In the genomic region with DNA sequence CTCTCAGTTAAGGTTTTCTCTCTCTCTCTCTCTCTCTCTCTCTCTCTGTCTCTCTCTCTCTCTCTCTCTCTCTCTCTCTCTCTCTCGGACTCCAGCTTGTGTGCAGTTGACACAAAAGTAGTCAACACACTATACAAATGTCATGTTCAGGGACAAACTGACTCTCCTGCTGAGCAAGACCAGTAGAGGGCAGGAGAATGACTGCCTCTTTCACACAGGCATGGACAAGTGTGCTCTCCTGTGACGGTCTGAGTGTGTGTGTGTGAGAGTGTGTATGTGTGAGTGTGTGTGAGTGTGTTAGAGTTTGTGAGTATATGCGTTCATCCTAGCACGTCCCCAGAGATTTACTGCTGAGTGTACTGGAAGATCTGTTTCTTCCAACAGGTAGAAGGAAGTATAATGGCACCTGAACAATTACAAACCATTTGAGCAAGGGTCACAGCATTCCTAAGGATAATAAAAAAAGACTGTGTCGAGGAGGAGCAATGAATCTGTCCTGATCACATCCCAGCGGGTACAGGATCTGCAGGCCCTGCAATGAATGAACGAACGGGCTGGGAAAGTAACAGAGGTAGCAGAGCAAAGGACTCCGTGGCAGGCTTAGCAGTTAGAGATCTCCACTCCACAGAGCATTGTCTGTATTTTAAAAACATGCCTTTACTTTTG, we compare ENCODE assay signal across 24 mouse cellular contexts. TPM values are rescaled to one million over a fixed set of nuclear protein-coding genes. Genes with fewer than 3 reads are reported as not detected.
DNase-seq lines count a peak whose midpoint lies in the region; ATAC-seq and TF ChIP-seq lines count a peak whose summit lies in the region.
"Had no signal": no experiment of that assay in that cellular context is flagged by ENCODE, and none has a peak within 500 bp of the region (broad histone marks: within the 10 kb centered on the region; RNA-seq: fewer than 3 reads in every experiment).

No protein-coding gene starts in this region.

- no peak overlapping the region for H3K9ac ChIP-seq in lung, postnatal 0 days (replicated peaks; ENCODE audit: low read depth)
- H3K9ac ChIP-seq: liver, embryonic 13.5 days; midbrain, embryonic 15.5 days; stomach, embryonic 15.5 days had no signal

- TF ChIP-seq EP300 in lung, postnatal 0 days (IDR thresholded peaks at IDR 0.05) = no peak

- H3K36me3 ChIP-seq in kidney, adult 2 months (ENCODE audit: control insufficient read depth, insufficient read depth, low read length) = no peaks in the 10 kb centered on the region
- H3K36me3 ChIP-seq in lung, postnatal 0 days (ENCODE audit: insufficient read depth, low read length) = no peaks in the 10 kb centered on the region
- H3K36me3 ChIP-seq: midbrain, embryonic 15.5 days had no signal

- H3K4me3 ChIP-seq in kidney, adult 2 months (ENCODE audit: insufficient read depth, low read depth, low read length) = no peak overlapping the region
- no peak overlapping the region for H3K4me3 ChIP-seq in lung, postnatal 0 days (ENCODE audit: low read depth, low read length)
- no peak overlapping the region for H3K4me3 ChIP-seq in embryonic fibroblast, embryonic 13.5 days (ENCODE audit: insufficient read depth, low read length)
- H3K4me3 ChIP-seq: heart, adult 2 months; limb, embryonic 10.5 days; liver, embryonic 13.5 days; midbrain, embryonic 15.5 days; stomach, embryonic 15.5 days had no signal

- H3K4me1 ChIP-seq in kidney, adult 2 months (ENCODE audit: control insufficient read depth, insufficient read depth, low read length) = no peaks in the 10 kb centered on the region
- H3K4me1 ChIP-seq in lung, postnatal 0 days (ENCODE audit: insufficient read depth, low read depth, low read length) = no peaks in the 10 kb centered on the region; the same call in 1 of the 2 replicates
- H3K4me1 ChIP-seq in embryonic fibroblast, embryonic 13.5 days (ENCODE audit: control insufficient read depth, insufficient read depth, low read length) = 0 out of 2 replicates have a peak, but pooled peaks cover 2% of the 10 kb centered on the region
- H3K4me1 ChIP-seq: limb, embryonic 10.5 days; midbrain, embryonic 15.5 days; stomach, embryonic 15.5 days had no signal

- DNase-seq in kidney, adult 2 months = no peak
- no peak for DNase-seq in kidney, adult 9 months
- no peak for DNase-seq in lung, postnatal 0 days (ENCODE audit: low spot score)
- DNase-seq in lung, postnatal 14 days = no peak
- DNase-seq in cerebellum, adult 8-10 months = no peak
- DNase-seq in c-Kit-positive CD71-positive TER-119-positive erythroid progenitor cells, embryonic 14.5 days (ENCODE audit: low spot score) = no peak
- DNase-seq: adrenal gland, adult 8-10 months; cerebellum, adult 11 months; cerebellum, postnatal 14 days; gastrocnemius, postnatal 25 days; heart, adult 2 months; kidney, postnatal 10 days; liver, embryonic 13.5 days; lung, postnatal 36 days; right cerebral cortex, postnatal 25 days had no signal

- TF ChIP-seq CTCF in kidney, adult 2 months (conservative IDR thresholded peaks at IDR 0.05; ENCODE audit: insufficient read depth, insufficient read length, low read depth, low read length) = peak; percentile 47; the same call in 1 of the 2 replicates
- peak; percentile 68 for TF ChIP-seq CTCF in lung, postnatal 0 days (IDR thresholded peaks at IDR 0.05)
- TF ChIP-seq CTCF in embryonic fibroblast, embryonic 13.5 days (IDR thresholded peaks at IDR 0.05; ENCODE audit: borderline replicate concordance, insufficient read depth, low read length) = peak; percentile 57; the same call in 1 of the 2 replicates

- no peak for TF ChIP-seq POLR2A in kidney, adult 2 months (IDR thresholded peaks at IDR 0.05; ENCODE audit: low read depth, low read length)
- TF ChIP-seq POLR2A in embryonic fibroblast, embryonic 13.5 days (IDR thresholded peaks at IDR 0.05; ENCODE audit: low read depth, low read length) = no peak

- H3K27me3 ChIP-seq in kidney, adult 2 months (replicated peaks; ENCODE audit: control insufficient read depth, insufficient read depth, low read length) = no peaks in the 10 kb centered on the region
- H3K27me3 ChIP-seq in lung, postnatal 0 days (replicated peaks; ENCODE audit: insufficient read depth, low read length) = no peaks in the 10 kb centered on the region
- H3K27me3 ChIP-seq: liver, embryonic 13.5 days; midbrain, embryonic 15.5 days; stomach, embryonic 15.5 days had no signal

- H3K9me3 ChIP-seq in lung, postnatal 0 days (ENCODE audit: low read length) = no peaks in the 10 kb centered on the region; the same call in 1 of the 2 replicates
- H3K9me3 ChIP-seq: liver, embryonic 13.5 days; midbrain, embryonic 15.5 days; stomach, embryonic 15.5 days had no signal

- no peak overlapping the region for H3K4me2 ChIP-seq in lung, postnatal 0 days (replicated peaks; ENCODE audit: low read depth, low read length)
- H3K4me2 ChIP-seq: liver, embryonic 13.5 days; midbrain, embryonic 15.5 days; stomach, embryonic 15.5 days had no signal

- ATAC-seq in lung, postnatal 0 days = no peak
- ATAC-seq: forebrain, embryonic 14.5 days; midbrain, embryonic 15.5 days had no signal

- H3K27ac ChIP-seq in kidney, adult 2 months (ENCODE audit: insufficient read depth, low read depth, low read length) = no peak overlapping the region
- H3K27ac ChIP-seq in lung, postnatal 0 days (ENCODE audit: low read length) = no peak overlapping the region
- no peak overlapping the region for H3K27ac ChIP-seq in embryonic fibroblast, embryonic 13.5 days (ENCODE audit: insufficient read depth, low read length)
- H3K27ac ChIP-seq: heart, adult 2 months; limb, embryonic 10.5 days; liver, embryonic 13.5 days; midbrain, embryonic 15.5 days; stomach, embryonic 15.5 days had no signal

- 57% methylated on average over 9 of the region's 9 CpGs for WGBS in kidney, adult 2 months
- 59% methylated on average over 9 of the region's 9 CpGs for WGBS in lung, postnatal 0 days

RNA-seq across cellular contexts. Expression of a gene that starts 3.4 kb away (rescaled TPM):
- not detected in 2 replicates for polyA plus RNA-seq in kidney, adult 2 months (2012; rRNA removed)
- 0.33 TPM in 1 of 2 replicates, not detected in the other for polyA plus RNA-seq in lung, postnatal 0 days (2015; fragmentation: Nextera tagmentation; extraction: Ambion mirVana)
- polyA plus RNA-seq in embryonic fibroblast, embryonic 13.5 days (2011; ENCODE audit: insufficient read length, low read depth, missing spikeins) = not detected in 2 replicates
- polyA plus RNA-seq: forebrain, embryonic 14.5 days; heart, adult 2 months; liver, embryonic 13.5 days; midbrain, embryonic 15.5 days; spleen, adult 2 months; thymus, postnatal 0 days; urinary bladder, adult 2 months had no signal

RNA-seq across cellular contexts. Expression of a gene that starts 14.2 kb away (rescaled TPM):
- 0.20 and 0.53 TPM in 2 replicates for polyA plus RNA-seq in kidney, adult 2 months (2012; rRNA removed)
- not detected in 2 replicates for polyA plus RNA-seq in lung, postnatal 0 days (2015; fragmentation: Nextera tagmentation; extraction: Ambion mirVana)
- not detected in 2 replicates for polyA plus RNA-seq in embryonic fibroblast, embryonic 13.5 days (2011; ENCODE audit: insufficient read length, low read depth, missing spikeins)
- polyA plus RNA-seq: forebrain, embryonic 14.5 days; heart, adult 2 months; heart, embryonic 14.5 days; limb, embryonic 10.5 days; liver, embryonic 13.5 days; midbrain, embryonic 15.5 days had no signal

RNA-seq across cellular contexts. Expression of a gene that starts 45.2 kb away (rescaled TPM):
- 0.01 and 0.05 TPM in 2 replicates for polyA plus RNA-seq in kidney, adult 2 months (2012; rRNA removed)
- polyA plus RNA-seq in lung, postnatal 0 days (2015; fragmentation: Nextera tagmentation; extraction: Ambion mirVana) = 0.30 and 0.32 TPM in 2 replicates
- 1.1 and 1.2 TPM in 2 replicates for polyA plus RNA-seq in embryonic fibroblast, embryonic 13.5 days (2011; ENCODE audit: insufficient read length, low read depth, missing spikeins)
- polyA plus RNA-seq: heart, adult 2 months; heart, embryonic 14.5 days had no signal
